ENCODE assay signal across 10 mouse cellular contexts in the genomic region with DNA sequence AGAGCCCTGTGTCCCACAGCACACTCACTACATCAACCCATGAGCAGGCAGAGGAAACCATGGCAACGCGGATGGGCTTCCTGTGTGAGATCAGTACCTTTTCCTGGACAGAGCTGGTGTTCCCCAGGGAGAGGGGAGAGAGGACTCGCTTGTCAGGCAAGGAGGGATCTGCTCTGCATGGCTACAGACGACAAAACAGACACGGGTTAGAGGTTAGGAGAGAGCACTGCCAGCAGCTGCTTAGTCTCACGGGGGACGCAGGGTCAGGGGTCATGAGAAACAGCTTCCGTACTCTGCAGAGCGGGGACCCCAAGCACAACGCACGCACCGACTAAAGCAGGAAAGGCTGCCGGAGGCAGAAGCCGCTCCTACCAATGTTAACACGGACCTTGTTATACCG.
A peak's percentile ranks its signal among the peaks of the same experiment; 100 is the strongest.
DNase-seq lines count a peak whose midpoint lies in the region; ATAC-seq and TF ChIP-seq lines count a peak whose summit lies in the region.
"Had no signal": no experiment of that assay in that cellular context is flagged by ENCODE, and none has a peak within 500 bp of the region (broad histone marks: within the 10 kb centered on the region; RNA-seq: fewer than 3 reads in every experiment).

No protein-coding gene starts in this region.

- H3K9ac ChIP-seq in forebrain, embryonic 13.5 days: no peak overlapping the region
- no peak overlapping the region for H3K9ac ChIP-seq in forebrain, embryonic 11.5 days (ENCODE audit: low read length)
- H3K9ac ChIP-seq in intestine, embryonic 15.5 days: no peak overlapping the region
- H3K9ac ChIP-seq: limb, embryonic 13.5 days; stomach, embryonic 15.5 days had no signal

- H3K4me2 ChIP-seq in forebrain, embryonic 13.5 days: no peak overlapping the region
- H3K4me2 ChIP-seq in forebrain, embryonic 11.5 days (ENCODE audit: low read depth, low read length, severe bottlenecking): no peak overlapping the region
- no peak overlapping the region for H3K4me2 ChIP-seq in intestine, embryonic 15.5 days (replicated peaks)
- H3K4me2 ChIP-seq: limb, embryonic 13.5 days; stomach, embryonic 15.5 days had no signal

- H3K9me3 ChIP-seq in forebrain, embryonic 13.5 days (replicated peaks): no peaks in the 10 kb centered on the region
- H3K9me3 ChIP-seq in forebrain, embryonic 11.5 days (ENCODE audit: control insufficient read depth, low read length): no peaks in the 10 kb centered on the region
- no peaks in the 10 kb centered on the region for H3K9me3 ChIP-seq in intestine, embryonic 15.5 days
- H3K9me3 ChIP-seq: limb, embryonic 13.5 days; stomach, embryonic 15.5 days had no signal

- no peak overlapping the region for H3K4me3 ChIP-seq in forebrain, embryonic 13.5 days
- H3K4me3 ChIP-seq in forebrain, embryonic 11.5 days (ENCODE audit: low read depth, low read length): no peak overlapping the region
- no peak overlapping the region for H3K4me3 ChIP-seq in intestine, embryonic 15.5 days (replicated peaks)
- no peak overlapping the region for H3K4me3 ChIP-seq in left cerebral cortex, adult 2 months
- H3K4me3 ChIP-seq: limb, embryonic 13.5 days; stomach, embryonic 15.5 days had no signal

- H3K36me3 ChIP-seq in forebrain, embryonic 13.5 days (ENCODE audit: poor library complexity, severe bottlenecking): peaks cover 62% of the 10 kb centered on the region
- H3K36me3 ChIP-seq in forebrain, embryonic 11.5 days (ENCODE audit: control insufficient read depth, insufficient read depth, low read length): peaks cover 4% of the 10 kb centered on the region; the same call in 1 of the 2 replicates
- peaks cover 8% of the 10 kb centered on the region; the same call in 1 of the 2 replicates for H3K36me3 ChIP-seq in intestine, embryonic 15.5 days

- 83% methylated on average over 16 of the region's 16 CpGs for WGBS in forebrain, embryonic 13.5 days
- 85% methylated on average over 16 of the region's 16 CpGs for WGBS in forebrain, embryonic 11.5 days
- WGBS in intestine, embryonic 15.5 days: 44% methylated on average over 16 of the region's 16 CpGs

- no peaks in the 10 kb centered on the region for H3K27me3 ChIP-seq in forebrain, embryonic 13.5 days
- H3K27me3 ChIP-seq in forebrain, embryonic 11.5 days (ENCODE audit: control insufficient read depth, insufficient read depth, low read length): no peaks in the 10 kb centered on the region
- no peaks in the 10 kb centered on the region for H3K27me3 ChIP-seq in intestine, embryonic 15.5 days (replicated peaks)
- H3K27me3 ChIP-seq: limb, embryonic 13.5 days; stomach, embryonic 15.5 days had no signal

- no peak for TF ChIP-seq CTCF in left cerebral cortex, adult 2 months (IDR thresholded peaks at IDR 0.05)

- no peak overlapping the region for H3K27ac ChIP-seq in forebrain, embryonic 13.5 days
- no peak overlapping the region for H3K27ac ChIP-seq in forebrain, embryonic 11.5 days (ENCODE audit: low read depth, low read length)
- no peak overlapping the region for H3K27ac ChIP-seq in intestine, embryonic 15.5 days
- no peak overlapping the region for H3K27ac ChIP-seq in left cerebral cortex, adult 2 months
- H3K27ac ChIP-seq: limb, embryonic 13.5 days; stomach, embryonic 15.5 days had no signal

- peaks cover 5% of the 10 kb centered on the region for H3K4me1 ChIP-seq in forebrain, embryonic 13.5 days
- H3K4me1 ChIP-seq in forebrain, embryonic 11.5 days (replicated peaks; ENCODE audit: control insufficient read depth, insufficient read depth, low read length): no peaks in the 10 kb centered on the region
- no peaks in the 10 kb centered on the region; the same call in 1 of the 2 replicates for H3K4me1 ChIP-seq in intestine, embryonic 15.5 days (replicated peaks)
- H3K4me1 ChIP-seq: limb, embryonic 13.5 days had no signal

- peak; percentile 44; the same call in 1 of the 2 replicates for ATAC-seq in forebrain, embryonic 13.5 days
- no peak for ATAC-seq in forebrain, embryonic 11.5 days (replicated peaks; ENCODE audit: low FRiP score)
- ATAC-seq in intestine, embryonic 15.5 days: peak; percentile 27; the same call in 1 of the 2 replicates

- intact Hi-C loops in left cerebral cortex, adult 2 months (cut with DNase I): loop anchor here (2.0 kb wide), 1 partner anchor 133 kb away; a partner anchor contains a TSS

- no peak for DNase-seq in forebrain, embryonic 11.5 days (ENCODE audit: low spot score)
- peak; percentile 48 for DNase-seq in gastrocnemius, postnatal 25 days
- peak; percentile 50 for DNase-seq in lung, postnatal 14 days
- no peak for DNase-seq in left cerebral cortex, adult 2 months (ENCODE audit: extremely low spot score in 1 of 2, low spot score in 2 of 2)
- DNase-seq in layer of hippocampus, postnatal 36 days: no peak
- no peak for DNase-seq in cerebellum, postnatal 36 days

Comparison
In these comparisons a context has a peak if more than half of its experiments do, and no peak if none do; other contexts are left out.
1. DNase-seq: peak in gastrocnemius, postnatal 25 days (single experiment) and lung, postnatal 14 days (single experiment); none in forebrain, embryonic 11.5 days (single experiment), left cerebral cortex, adult 2 months (0 of 2), layer of hippocampus, postnatal 36 days (0 of 2) and cerebellum, postnatal 36 days (0 of 2).